Mouse (Mus musculus): ENCODE measurements around the gene Vti1a.
A peak's percentile ranks its signal among the peaks of the same experiment; 100 is the strongest.

Vti1a gene

GRCm38 (mm10) chr19:55313649-55314048 lies 2.4 kb upstream of the Vti1a start:
- DNase-seq (ENCODE audit: low spot score in 2 of 2), result no peak

- peak; percentile 71 to 78 for DNase-seq (ENCODE audit: low spot score in 2 of 2)
Observed at GRCm38 (mm10) chr19:55315452-55316108, 515 bp upstream of the Vti1a start, which contains the start of gene Zdhhc6. TSS of gene Zdhhc6 (minus strand) at chr19:55316032.

DNA sequence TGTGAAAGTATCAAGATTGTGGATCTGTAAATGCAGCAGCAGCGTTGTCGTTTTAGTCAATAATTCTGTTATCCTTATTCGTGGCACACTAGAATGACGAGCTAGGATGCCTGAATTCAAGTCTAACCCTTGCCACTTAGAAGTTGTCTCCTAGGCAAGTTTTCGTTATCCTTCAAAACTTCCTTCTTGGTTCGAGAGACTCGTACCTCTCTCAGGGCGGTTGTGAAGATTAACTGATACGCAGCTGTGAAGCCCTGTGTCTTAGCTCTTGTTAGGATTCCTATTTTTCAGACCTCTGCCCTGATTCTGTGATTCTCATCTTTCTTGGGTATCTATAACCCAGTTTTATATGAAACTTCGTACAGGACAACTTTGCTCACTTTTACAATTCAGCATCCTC lies 806 bp downstream of the Vti1a start:
- DNase-seq (ENCODE audit: low spot score in 2 of 2), result no peak

DNA sequence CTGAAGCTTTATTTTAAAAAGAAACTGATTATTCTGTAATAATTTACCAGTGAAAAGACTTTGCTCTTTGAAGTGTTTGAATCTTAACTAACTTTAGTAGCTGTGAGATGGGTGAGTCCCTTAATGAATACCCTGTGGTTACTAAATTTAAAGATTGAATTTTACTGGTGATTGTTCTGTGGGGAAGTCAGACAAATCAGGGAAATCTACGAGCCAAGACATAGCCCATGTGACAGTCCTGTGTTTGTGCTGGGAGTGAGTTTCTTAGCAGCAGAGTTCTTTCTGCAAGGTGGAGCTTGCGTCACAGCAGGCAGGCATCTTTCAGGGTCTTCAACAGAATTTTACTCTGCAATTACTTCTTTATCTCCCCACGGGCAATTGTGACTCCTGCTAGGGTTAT lies 2.9 kb downstream of the Vti1a start:
- no peak for DNase-seq (ENCODE audit: low spot score in 2 of 2)

DNA sequence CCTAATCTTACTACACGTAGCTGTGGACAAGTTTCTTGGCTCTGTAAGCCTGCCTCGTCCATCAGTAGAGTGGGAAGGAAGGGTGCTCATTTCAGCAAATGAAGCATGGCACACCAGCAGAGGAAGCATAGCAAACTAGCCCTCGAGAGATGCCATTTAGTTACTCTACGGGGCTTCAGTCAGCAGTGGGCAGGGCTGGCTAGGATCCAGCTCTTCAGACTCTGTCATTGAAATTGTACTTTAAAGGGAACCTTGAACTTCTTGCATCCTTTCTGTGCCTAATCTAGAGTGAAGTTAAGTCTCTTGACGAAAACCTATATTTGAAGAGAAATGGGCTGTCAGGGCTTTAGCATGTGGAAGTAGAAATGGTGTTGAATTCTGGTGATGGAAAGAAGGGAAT lies 3.4 kb downstream of the Vti1a start:
- DNase-seq (ENCODE audit: low spot score in 2 of 2), result no peak

DNA sequence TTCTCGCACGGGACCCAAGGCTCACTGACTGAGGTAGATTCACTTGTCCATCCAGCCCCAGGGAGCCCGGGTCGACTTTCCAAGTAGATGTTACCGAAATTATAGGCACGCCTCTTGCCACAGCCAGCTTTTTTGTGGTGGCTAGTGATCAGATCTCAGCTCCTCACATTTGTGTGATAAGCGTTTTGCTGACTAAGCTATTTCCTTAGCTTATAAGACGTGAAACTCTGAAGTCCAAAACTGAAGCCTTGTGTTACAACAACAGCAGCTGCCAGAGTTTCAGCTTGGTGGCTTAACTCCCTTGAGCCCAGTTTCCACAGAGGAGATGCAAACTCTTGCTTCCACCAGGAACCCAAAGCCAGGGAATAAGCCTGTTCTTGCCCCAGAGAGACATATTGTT lies 6.5 kb downstream of the Vti1a start:
- no peak for DNase-seq (ENCODE audit: low spot score in 2 of 2)

- DNase-seq (ENCODE audit: low spot score in 2 of 2), result no peak
Observed at GRCm38 (mm10) chr19:55327510-55327909, 11.4 kb downstream of the Vti1a start.

DNA sequence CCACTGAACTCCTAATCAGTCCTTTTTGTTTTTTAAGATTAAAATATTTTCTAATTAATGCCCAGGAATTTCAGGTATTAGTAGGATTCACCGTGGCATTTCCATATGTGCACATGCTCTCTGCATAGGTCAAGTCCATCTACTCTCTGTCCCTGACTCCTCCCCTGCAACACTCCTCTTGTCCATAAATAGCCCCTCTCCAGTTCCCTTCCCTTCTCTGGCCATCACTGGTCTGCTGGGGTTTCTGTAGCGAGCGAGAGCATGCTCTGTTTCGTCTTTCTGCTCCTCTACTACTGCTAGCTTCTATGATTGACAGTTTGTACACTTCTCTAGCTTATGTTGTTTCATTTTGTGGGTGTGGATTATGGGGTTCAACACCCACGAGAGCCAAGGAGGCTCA lies 15.7 kb downstream of the Vti1a start:
- no peak for DNase-seq (ENCODE audit: low spot score in 2 of 2)

GRCm38 (mm10) chr19:55332641-55333268 lies 16.7 kb downstream of the Vti1a start:
- DNase-seq (ENCODE audit: low spot score in 2 of 2), result peak; percentile 45 to 53

DNA sequence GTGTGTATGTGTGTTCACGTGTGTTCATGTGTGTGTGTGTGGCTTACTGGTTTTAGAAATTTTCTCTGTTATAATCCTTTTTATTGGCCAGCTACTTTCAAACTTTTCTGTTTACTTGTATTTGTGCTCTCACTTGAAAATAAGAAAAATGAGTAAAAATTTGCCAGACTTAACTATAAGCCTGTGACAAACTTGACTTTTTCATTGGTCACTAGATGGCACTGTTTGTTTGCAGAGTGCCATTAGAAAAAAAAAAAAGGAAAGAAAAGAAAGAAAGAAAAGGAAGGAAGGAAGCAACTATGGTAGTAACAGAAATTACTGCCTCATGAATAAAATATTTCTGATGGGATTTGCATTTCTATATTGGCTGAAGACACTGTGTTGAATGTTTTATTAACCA lies 19.8 kb downstream of the Vti1a start:
- DNase-seq (ENCODE audit: low spot score in 2 of 2), result no peak

DNA sequence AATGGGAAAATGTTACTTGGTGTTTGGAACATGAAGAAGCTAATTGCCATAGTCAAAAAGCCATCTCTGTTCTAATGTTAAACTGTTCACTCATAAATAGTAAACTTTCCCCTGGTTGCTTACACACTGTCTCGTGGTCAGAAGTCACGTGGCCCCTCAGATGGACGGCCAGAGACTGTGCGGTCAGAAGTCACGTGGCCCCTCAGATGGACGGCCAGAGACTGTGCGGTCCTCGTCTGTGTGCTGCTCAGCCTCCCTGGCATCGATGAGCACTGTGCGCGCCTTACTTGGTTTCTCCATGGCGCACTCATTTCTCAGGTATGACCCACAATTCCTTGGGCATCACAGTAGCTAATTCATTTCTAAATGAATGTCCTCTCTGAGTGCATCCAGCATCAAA lies 20.3 kb downstream of the Vti1a start:
- no peak for DNase-seq (ENCODE audit: low spot score in 2 of 2)

DNA sequence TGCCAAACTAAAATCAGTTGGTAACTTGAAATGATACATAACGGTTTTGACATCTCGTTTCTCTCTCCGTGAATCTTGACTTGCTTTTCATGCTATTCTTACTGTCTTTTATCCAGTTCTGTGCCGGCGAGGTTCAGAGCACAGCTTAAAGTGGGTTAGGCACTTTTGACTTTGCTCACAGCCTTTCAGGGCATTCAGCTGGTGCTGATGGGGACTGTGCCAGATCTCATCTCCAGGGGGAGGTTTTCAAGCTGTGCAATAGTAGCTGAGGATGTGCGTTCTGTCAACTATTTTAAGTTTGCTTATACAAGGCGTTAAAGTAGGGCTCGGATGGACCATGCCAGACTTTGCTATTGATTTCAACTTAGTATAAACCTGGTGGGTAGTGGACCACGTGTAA lies 21.0 kb downstream of the Vti1a start:
- DNase-seq (ENCODE audit: low spot score in 2 of 2), result no peak

- DNase-seq (ENCODE audit: low spot score in 2 of 2), result no peak
Observed at GRCm38 (mm10) chr19:55337664-55338063, 21.6 kb downstream of the Vti1a start.

DNA sequence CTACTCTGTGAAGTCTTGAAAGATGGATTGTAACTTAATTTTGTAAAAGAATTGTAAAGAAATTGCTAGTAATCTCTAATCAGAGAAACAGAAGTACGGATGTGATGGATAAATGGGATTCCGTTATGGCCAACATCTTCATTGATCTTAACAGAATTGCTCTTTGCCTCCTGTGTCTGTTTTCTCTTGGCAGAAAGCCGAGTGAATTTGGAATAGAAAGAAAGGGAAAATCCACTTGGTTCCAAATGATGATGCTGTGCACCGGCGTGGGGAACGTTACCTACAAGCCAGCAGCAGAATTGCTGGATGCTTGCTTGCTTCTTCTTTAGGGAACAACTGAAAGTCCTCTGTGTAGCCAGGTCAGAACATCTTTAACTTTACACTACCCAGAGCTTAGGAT lies 24.4 kb downstream of the Vti1a start:
- no peak for DNase-seq (ENCODE audit: low spot score in 2 of 2)

DNA sequence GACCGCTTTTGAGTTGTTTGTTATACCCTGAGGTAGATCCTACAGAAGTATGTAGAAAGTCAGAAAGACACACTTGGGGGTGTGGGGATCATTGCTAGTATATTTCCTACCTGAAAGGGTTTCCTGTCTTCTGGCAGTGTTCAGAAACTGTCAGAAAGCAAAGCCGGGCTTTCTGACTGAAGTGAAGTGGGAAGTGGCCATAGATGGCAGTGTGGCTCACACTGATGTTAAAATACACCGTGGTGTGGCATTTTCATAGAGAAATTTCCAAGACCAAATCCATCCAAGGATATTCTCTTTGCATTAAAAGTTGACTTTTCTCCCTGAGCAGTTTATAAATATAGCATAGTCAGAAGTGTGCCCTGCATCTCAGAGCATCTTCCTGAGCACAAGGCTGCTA lies 25.3 kb downstream of the Vti1a start:
- DNase-seq (ENCODE audit: low spot score in 2 of 2), result no peak

DNA sequence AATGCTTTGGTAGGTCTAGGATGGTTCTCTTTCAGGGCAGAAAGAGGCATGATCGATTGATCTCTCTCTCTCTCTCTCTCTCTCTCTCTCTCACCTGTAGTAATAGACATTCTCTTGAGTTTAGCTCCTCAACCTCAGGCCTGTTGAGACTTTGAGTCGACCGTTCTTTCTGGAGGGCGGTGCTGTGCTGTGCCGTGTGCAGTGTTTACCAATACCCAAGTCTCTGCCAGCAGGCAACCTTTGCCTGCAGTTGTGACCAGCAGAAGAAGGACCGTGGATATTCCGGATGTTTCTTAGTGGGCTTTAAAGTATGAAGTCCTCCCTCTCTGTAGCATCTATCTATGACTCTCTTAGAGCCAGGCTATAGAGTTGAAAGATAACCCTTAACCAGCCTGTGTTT lies 26.3 kb downstream of the Vti1a start:
- no peak for DNase-seq (ENCODE audit: low spot score in 2 of 2)

DNA sequence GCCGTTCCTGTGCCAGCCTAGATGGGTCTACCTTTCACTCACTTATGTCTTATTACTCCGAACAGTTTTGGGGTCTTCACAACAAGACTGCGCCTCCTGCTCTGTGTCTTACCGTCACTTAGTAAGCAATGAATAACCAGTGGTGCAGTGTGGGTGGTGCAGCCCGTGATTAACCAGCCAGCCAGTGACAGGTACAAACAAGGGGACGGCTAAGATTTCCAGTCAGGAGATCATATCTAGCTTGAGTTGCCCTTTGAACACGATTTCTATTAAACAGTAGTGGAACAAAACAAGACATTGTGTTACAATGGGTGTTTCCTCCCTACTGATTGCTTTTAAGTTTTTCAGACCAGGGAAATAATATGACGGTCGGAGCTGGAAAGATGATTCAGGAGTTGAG lies 27.2 kb downstream of the Vti1a start:
- DNase-seq (ENCODE audit: low spot score in 2 of 2), result no peak

DNA sequence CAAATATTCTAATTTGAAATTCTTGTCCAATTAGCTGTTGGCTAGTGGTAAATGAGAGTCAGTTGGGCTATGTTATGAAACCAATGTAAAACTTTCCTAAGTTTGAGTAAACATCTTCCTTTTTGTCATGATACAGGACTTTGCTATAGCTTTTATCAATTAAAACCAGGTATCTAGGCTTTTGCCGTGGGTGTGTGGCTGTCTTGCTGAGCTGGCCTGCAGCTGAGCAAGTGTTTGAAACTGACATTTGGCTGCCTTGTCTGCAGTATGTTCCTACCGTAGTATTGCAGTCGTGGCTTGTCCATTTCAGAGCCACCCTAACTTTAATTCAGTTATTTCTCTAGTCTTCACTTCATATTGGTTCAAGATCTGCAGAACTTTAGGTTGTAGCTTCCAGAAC lies 32.1 kb downstream of the Vti1a start:
- no peak for DNase-seq (ENCODE audit: low spot score in 2 of 2)

DNA sequence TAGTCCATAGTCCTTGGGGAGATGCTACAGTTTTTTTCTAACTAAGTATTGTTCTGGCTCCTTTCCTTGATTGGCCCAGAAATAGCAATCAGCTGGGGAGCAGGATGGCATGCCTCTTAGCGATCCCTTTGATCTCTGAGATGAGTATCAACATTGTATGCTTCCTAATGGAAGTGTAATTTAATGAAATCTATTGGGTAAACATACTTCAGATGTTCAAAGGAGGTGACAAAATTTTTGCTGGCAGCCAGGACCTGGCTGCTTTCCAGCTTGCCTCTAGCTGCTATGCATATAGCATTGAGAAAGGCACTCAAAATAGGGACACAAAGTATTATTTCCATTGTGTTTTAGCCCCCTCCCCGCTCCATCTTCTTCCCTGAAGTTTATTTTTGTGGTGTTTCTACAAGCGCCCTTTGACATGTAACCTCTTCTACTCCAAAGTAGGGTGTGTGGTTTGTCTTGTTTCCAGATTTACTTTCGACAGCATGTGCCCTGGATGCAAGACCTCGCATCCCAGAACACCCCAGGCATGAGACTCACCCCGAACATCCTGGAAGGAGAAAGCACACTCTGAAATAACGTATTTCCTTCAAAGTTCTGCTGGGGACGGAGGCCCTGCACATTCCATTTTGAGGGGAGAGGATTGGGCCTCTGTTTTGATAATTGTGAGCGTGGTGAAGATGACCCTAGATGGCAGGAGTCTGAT lies 34.7 kb downstream of the Vti1a start:
- no peak for DNase-seq (ENCODE audit: low spot score in 2 of 2)

DNA sequence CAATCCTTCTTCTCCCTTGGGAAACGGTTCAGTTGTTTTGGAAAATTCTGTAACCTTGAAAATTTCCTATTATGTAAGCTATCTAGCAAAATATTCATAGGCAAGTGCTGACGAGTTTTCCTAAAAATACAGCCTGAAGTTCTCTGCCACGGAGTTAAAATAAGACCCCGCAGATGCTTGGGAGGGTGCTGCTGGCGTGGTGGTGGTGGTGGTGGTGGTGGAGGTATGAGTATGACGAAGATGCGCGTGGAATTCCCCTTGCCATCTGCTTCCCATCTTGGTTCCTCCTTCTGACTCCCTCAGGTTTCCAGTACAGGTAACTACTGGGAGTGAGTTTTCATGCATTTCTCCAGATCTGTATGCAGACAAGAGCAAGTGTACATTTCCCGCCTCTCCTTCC lies 46.5 kb downstream of the Vti1a start:
- DNase-seq (ENCODE audit: low spot score in 2 of 2), result no peak

DNA sequence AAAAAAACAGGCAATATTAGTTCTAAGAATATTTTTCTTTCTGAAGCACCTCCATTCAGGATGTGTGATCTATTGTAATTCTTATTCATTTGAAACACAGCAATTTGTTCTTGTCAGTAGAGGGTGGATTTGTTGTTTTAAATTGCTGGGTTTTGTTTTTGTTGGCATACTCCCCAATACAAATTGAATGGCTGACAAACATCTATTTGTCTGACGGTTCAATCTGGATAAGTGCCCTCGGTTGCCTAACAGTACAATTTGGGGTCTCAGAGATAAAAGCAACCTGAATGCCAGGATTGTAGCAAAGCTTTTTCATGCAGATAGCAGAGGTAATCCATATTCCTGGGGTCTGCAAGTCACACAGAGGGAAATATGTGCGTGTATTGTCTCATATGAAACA lies 53.6 kb downstream of the Vti1a start:
- no peak for DNase-seq (ENCODE audit: low spot score in 2 of 2)

- no peak for DNase-seq (ENCODE audit: low spot score in 2 of 2)
Observed at GRCm38 (mm10) chr19:55376331-55376730, 60.2 kb downstream of the Vti1a start.

- no peak for DNase-seq (ENCODE audit: low spot score in 2 of 2)
Observed at GRCm38 (mm10) chr19:55377465-55377864, 61.4 kb downstream of the Vti1a start.

All from natural killer cell, adult 2 months (primary cell).